Mouse (Mus musculus): ENCODE measurements around the gene Zcchc3.

Gene Zcchc3

DNA sequence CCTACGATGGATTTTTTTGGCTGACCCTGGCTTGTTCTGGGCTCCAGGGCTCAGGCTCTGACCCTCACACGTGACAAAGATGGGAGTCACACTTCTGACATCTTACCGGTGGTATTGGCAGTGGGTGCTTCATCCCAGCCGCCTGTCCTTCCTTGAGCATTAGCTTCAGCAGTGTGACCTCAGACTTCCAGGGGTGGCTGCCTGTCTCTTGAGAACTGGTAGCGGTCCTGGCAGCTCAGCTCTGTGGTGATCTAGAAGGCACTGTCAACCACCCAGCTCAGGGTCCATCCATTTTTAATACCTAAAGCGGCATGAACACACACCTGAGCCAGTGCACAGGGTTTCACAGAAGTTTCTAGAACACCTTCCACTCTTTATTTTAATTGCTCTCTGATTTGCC, 5.0 kb downstream of the Zcchc3 start:
- no peak for DNase-seq (ENCODE audit: low spot score in 2 of 2)

GRCm38 (mm10) chr2:152406126-152406525, 8.7 kb downstream of the Zcchc3 start:
- peak; percentile 76 to 92 for DNase-seq (ENCODE audit: low spot score in 2 of 2)

DNA sequence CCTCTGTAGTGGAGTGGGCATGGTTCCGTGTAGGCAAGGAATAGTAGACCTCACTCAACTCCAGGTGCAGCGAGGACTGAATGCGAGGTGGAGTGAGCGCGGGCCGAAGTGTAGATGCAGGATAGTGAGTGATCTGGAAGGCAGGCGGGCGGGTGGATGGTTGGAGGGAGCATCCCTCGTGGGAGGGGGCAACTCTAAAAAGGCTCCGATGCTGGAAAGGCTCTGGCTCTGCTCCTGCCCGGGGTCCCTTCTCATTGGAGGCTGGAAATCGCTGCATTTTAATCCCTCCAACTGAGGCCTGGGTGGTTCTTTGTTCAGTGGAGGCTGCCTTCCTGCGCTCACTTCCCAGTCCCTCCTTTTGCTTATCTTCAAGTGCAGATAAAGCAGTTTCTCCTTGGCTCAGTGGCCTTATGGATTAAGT, 15.7 kb downstream of the Zcchc3 start:
- DNase-seq (ENCODE audit: low spot score in 2 of 2), result no peak

DNA sequence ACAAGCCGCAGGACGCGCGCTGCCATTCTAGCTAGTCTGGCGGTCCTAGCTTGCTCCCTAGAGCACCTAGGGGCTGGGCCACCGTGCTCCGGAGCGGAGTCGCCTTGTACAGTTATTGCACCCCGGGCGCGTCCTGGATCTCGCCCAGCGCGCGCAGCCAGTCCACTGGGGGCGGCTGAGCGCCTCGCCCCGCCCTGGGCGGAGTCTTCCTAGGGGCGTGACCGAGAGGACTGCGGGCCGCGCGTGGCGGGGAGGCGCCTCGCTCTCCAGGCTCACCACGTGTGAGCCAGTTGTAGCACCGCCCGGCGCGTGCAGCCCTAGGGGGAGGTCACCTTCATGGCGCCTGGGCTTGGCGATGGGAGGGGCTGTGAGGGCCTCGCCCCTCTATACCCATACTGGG, 16.1 kb downstream of the Zcchc3 start:
- DNase-seq (ENCODE audit: low spot score in 2 of 2), result peak; percentile 88 to 92

DNA sequence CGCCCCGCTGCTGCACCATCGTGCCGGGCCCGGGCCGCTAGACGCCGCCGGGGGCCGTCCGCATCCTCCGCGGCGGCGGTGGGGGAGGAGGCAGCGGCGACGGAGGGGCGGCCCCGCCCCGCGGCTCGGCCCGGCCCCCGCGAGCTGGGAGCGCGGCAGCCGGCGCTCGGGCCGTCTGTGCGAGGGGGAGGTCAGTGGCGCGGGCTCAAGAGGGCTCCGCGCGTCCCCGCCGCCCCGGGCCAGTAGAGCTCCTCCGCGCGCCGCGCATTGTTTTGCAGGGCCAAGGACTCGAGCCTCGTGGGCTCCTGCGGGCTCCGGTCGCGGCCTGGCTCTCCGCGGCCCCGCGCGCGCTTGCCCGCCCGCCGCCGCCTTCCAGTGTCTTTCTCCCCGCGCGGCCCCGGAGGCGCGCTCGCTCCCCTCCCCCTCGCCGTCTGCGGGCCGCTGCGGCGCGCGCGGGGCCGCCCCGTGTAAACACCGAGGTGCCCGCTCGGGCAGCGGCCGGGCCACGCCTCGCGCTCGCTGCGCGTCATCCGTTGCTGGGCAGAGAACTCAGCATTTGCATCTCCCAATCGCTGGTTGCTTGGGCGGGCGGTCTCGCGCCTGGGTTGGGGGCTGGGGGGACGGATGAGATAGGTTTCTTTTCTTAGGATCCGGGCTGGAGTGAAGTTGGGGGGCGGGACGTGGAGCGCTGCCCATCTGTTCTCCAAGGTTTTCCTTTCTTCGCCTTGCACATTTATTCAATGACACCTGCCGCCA, 17.0 kb downstream of the Zcchc3 start, which contains the start of gene Sox12:
Gene Sox12, minus strand, starts transcription at position 384 of the 756 bp plus-strand sequence.
- peak; percentile 93 to 96 for DNase-seq (ENCODE audit: low spot score in 2 of 2)

DNA sequence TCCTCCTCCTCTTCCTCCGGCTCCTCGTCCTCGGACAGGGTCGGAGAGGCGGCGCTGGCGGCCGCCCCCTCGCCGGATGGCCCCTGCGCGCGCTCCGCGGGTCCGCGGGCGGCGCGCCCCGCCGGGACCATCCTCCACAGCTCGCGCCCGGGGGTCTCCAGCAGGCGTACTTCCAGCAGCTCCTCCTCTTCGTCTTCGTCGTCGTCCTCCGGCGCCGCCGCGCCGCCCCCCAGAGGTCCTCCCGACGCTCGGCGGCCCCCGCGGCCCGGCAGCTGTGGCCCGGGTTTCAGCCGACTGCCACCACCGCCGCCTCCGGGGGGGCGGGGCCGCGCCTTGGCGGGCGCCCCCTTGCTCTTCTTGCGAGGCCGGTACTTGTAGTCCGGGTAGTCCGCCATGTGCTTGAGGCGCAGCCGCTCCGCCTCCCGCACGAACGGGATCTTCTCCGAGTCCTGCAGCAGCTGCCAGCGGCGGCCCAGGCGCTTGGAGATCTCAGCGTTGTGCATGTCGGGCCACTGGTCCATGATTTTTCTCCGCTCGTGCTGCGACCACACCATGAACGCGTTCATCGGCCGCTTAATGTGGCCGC, 17.7 kb downstream of the Zcchc3 start:
- DNase-seq (ENCODE audit: low spot score in 2 of 2), result peak; percentile 63 to 67

DNA sequence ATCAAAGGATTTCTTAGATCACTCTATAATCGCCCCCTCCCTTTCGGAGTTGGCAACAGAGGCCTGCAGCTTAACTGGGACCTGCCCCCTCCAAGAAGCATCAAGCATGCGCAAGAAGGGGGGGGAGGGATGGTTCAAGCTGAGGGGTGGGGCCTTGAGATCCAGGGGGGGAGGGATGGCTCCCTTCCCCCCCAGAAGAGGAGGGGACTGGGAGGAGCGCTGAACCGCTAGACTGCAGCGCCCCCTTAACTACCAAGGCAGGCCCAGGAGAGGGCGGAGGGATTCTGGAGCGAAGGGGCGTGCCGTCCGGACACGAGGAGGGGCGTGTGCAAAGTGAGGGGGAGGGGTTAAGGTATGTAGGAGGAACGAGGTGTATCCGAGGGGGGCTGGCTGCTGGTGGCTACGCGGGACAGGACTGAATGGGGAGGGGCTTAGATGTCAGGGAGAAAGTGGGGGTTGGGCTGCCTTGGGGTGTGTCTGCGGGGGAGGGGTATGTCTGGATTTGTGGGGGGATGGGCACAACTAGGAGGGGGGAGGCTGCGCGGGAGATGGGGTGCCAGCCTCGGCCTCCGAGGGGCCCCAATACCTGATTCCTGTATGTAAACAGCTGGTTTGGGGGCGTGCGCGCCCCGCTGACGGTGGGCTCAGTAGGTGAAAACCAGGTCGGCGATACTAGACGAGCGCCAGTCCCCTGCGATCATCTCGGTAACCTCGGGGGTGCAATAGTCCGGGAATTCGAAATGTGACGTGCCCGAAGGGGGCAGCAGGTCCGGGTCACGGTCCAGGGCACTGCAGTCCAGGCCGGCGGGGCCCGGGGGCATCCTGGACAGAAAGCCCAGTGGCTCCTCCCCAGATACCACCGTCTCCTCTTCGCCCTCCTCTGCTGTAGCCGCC, 18.5 kb downstream of the Zcchc3 start:
- peak; percentile 46 to 76 for DNase-seq (ENCODE audit: low spot score in 2 of 2)

- DNase-seq (ENCODE audit: low spot score in 2 of 2), result no peak
These were observed 19.4 kb downstream of the Zcchc3 start for GRCm38 (mm10) chr2:152395271-152395920.

DNA sequence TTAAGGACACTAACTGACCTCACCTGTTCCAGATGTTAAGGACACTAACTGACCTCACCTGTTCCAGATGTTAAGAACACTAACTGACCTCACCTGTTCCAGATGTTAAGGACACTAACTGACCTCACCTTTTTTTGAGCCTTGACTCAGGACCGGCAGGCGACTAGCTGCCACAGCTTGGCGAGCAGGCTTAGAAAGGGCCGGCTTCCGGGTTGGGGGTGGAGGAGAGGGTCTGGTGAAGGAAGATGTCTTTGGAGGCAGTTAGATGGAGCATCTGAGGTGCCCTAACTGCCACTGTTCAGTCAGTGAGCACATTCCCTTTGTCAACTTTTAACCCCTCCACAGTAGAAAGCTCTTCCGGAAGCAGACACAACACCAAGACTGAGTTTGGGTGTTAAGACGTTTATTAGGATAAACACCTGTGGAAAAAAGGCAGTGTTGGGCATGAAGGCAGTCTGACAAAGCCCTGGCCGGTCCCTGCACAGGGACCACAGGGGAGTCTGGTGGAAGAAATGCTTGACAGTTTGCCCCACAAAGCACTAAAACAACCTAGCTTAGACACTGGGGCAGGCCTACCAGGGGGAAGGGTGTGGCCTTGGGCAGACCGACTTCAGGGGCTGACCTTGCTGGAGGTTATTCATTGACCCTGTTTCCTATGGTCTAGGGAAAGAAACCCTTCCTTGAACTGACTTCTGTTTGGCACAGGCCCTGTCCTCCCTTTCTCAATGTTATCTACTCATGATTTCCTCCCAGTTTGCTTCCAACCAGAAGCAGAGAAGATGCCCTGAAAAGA, 21.4 kb downstream of the Zcchc3 start:
- no peak for DNase-seq (ENCODE audit: low spot score in 2 of 2)

DNA sequence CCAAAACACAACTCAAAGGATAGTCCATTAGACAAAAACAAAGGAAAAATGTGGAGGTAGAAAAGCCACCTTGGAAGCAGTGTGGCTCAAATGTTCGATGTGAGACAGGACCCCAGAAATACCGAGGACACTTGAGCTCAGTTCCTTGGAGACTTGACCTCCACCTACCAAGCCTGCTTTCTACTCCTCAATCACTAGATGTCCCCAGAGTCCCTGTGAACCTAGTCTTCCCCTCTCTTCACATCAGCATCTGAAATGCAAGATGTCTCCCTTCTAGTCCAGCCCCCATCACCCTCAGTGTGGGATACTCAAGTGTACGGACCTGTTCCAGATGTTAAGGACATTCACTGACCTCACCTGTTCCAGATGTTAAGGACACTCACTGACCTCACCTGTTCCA, 22.0 kb downstream of the Zcchc3 start:
- DNase-seq (ENCODE audit: low spot score in 2 of 2), result peak in 1 of 2 experiments; percentile 15

DNA sequence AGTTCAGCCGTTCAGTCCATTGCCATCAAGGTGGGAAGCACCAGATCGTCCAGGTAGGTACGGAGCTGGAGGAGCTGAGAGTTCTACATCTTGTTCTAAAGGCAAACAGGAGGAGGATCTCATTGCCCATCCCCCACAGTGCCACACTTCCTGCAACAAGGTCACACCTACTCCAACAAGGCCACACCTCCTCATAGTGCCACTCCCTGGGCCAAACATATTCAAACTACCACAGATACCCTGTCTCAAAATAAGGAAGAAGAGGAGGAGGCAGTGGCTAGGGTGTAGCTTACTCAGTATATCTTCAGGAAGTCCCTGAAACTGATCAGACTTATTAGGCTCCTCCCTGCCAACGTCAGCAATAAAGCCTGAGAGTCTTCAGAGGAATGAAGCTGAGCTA, 30.6 kb downstream of the Zcchc3 start:
- DNase-seq (ENCODE audit: low spot score in 2 of 2), result no peak

GRCm38 (mm10) chr2:152376345-152376741, 38.5 kb downstream of the Zcchc3 start, which contains the start of gene Nrsn2:
TSS of gene Nrsn2 (minus strand) at chr2:152376638.
- DNase-seq (ENCODE audit: low spot score in 2 of 2), result no peak

- no peak for DNase-seq (ENCODE audit: low spot score in 2 of 2)
These were observed 39.0 kb downstream of the Zcchc3 start for GRCm38 (mm10) chr2:152375652-152376344.

DNA sequence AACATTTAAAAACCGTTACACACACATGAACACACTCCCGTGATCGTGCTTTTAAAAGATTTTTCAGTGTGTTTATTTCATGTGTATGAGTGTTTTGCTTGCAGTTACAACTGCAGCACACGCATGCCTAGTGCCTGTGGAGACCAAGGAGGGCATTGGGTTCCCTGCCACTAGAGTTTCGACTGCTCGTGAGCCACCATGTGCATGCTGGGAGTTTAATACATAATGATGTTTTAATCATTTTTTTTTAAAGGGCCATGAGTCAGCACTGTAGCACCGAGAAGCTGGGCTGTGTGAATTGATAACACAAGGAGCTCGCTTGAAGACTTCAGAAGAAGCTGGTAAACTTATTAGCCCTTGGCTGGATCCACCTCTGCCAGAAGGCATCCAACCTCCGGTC, 41.3 kb downstream of the Zcchc3 start:
- DNase-seq (ENCODE audit: low spot score in 2 of 2), result no peak

GRCm38 (mm10) chr2:152372661-152373060, 42.2 kb downstream of the Zcchc3 start:
- no peak for DNase-seq (ENCODE audit: low spot score in 2 of 2)

DNA sequence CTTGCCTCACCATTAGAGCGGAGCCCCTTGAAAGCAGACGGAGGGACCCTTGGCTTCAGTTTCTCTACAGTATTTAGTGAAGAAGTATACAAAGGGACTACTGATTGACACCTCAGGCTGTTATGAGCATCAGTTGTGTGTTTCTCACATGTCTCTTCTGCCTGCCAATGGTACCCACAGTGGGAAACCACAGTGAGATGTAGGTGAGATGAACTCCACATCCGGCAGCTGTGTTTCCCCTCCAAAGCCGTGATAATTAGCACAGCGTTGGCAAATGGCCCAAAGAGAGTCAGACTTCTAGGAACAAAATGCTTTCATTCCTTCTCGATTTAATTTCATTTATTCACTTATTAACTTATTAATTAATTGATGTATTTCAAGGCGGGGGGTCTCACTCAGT, 42.7 kb downstream of the Zcchc3 start:
- no peak for DNase-seq (ENCODE audit: low spot score in 2 of 2)

DNA sequence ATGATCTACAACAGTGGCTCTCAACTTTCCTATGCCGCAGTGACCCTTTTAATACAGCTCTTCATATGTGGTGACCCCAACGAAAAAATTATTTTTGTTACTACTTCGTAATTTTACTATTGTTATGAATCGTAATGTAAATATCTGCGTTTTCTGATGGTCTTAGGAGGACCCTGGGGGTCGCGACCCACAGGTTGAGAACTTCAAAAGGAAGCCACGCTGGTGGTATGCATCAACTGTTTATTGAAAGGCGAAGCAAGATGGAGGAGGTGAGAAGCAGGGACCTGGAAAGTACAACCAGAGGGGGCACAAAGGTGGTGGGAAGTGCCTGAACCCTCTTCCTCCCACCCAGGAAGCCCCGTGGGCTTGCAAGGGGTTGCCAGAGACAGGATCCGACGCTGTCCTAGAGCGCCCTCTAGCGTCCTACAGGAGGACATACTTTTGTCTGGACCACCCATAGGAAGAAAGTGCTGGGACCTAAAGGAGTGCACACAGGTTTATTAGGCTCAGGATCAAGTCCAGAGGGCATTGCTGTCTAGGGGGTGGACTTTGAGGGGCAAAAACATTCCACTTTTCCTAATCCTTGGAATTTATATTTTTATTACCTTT, 46.2 kb downstream of the Zcchc3 start:
- DNase-seq (ENCODE audit: low spot score in 2 of 2), result no peak

- DNase-seq (ENCODE audit: low spot score in 2 of 2), result no peak
These were observed 46.9 kb downstream of the Zcchc3 start for GRCm38 (mm10) chr2:152367917-152368316.

DNA sequence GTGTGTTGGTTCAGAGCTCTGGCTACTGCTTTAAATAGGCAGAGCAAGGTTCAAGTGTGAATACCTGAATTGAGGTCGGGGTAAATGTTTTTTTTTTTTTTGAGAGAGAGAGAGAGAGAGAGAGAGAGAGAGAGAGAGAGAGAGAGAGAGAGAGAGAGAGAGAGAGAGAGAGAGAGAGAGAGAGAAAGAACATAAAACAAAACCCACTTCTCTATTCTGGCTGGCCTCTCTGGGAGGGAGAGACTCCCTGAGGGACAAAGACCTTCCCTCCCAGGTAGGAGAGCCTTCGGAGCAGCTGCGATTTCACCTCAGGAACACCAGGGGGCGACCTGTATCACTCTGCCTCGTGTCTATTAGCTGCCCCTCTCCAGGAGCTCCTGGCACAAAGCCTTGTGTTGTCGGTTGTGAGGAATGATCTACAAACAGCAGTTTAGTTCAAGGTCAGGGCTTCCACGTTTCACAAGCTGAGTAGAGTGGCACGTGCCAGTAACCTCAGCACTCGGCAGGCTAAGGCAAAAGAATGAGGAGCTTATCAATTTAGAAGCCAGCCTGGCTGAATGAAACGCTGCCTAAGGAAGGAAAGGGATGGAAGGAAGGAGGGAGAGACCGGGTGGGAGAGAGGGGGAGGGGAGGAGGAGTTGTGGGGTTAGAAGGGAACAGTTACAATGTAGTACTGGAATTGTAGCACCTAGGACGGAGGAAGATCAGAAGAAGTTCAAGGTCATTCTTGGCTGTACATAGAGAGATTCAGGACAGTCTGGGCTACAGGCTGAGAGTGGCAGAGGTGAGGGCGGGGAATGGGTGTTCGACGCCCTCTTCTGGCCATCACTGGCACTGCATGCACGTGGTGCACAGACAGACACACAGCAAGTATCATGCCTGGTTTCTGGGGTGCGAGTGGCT, 51.3 kb downstream of the Zcchc3 start:
- DNase-seq (ENCODE audit: low spot score in 2 of 2), result peak; percentile 43 to 60

All from urinary bladder, adult 18-20 months (tissue).